Mouse (Mus musculus) C2C12 (cell line): ENCODE measurements around the gene Gpr18.

Source experiments
- CTCF ChIP-seq: IDR thresholded peaks from one replicate; pipeline ENCODE4 v1.5.1; 2011; ENCODE audit not compliant: control insufficient read depth, insufficient read depth, insufficient read length
- FOSL1 ChIP-seq: IDR thresholded peaks from one replicate; pipeline ENCODE4 v1.8.0; 2011; ENCODE audit warnings: mild to moderate bottlenecking, low read length; ENCODE audit not compliant: poor library complexity, insufficient read depth, severe bottlenecking
- MAX ChIP-seq: IDR thresholded peaks from one replicate; pipeline ENCODE4 v1.6.1; 2011; ENCODE audit warnings: mild to moderate bottlenecking, control low read depth
- MYOD1 ChIP-seq: IDR thresholded peaks from one replicate; pipeline ENCODE4 v1.6.1; 2011; ENCODE audit warnings: low read depth; ENCODE audit not compliant: control insufficient read depth, insufficient read length
- MYOG ChIP-seq: IDR thresholded peaks from one replicate; pipeline ENCODE4 v1.6.1; 2011; ENCODE audit not compliant: control insufficient read depth, insufficient read length; ENCODE audit errors: extremely low read depth
- USF1 ChIP-seq: IDR thresholded peaks from one replicate; pipeline ENCODE4 v1.6.1; 2011; ENCODE audit warnings: low read depth, mild to moderate bottlenecking, control low read depth, moderate library complexity

DNA sequence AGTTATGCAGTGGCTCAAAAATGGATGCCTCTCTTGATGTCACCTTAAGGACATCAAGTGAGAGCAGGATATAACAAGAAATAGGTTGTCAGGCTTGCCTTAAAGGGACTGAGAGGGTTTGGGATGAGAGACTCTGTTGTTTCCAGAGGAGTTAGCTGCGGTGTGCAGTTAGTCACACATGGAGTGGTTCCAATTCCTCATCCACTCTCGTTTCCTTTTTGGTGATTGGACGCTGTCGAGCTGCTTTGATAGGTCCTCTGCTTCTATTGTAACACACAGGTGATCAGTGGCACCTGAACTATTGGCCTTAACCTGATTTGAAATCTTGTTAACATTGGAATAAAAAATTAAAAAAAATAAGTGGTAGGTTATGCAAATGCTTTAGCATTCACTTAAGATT is 7.2 kb upstream of the Gpr18 start:
- TF ChIP-seq CTCF (no peak), MYOG (no peak), FOSL1 (no peak), USF1 (no peak), MAX (no peak), MYOD1 (no peak)
